ENCODE assay signal across 16 mouse cellular contexts in the genomic region with DNA sequence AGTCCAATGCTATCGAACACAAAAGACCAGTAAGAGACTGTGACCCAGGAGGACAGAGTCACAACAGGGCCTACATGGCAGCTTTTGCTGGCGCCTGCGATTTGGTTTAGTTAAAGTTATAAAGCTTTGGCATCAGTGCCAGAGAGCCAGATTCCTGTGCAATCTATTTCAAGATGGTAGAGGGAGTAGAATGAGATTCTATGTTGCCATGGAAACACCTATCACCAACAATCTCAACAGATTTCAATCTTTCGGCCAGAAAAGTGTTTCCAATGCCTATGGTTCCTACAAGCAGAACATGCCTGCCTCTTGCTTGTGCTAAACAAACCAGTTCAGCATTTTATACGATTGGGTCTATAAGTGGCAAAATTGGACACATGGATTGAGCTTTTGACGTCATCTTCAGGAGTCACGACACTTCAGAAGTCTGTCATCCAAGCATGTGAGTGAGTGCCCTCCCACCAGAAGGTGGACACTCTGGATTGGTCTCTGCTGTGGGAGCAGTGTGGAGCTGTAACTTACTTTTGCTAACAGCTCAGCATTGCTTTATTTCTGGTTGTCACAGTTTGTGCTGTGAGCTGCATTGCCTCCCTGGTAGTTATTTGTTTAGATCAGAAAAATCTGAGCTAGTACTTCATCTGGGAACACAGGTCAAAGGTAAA. TPM values are rescaled to one million over a fixed set of nuclear protein-coding genes. Genes with fewer than 3 reads are reported as not detected.
DNase-seq lines count a peak whose midpoint lies in the region; ATAC-seq and TF ChIP-seq lines count a peak whose summit lies in the region.
"Had no signal": no experiment of that assay in that cellular context is flagged by ENCODE, and none has a peak within 500 bp of the region (broad histone marks: within the 10 kb centered on the region; RNA-seq: fewer than 3 reads in every experiment).

No protein-coding gene starts in this region.

- H3K4me2 ChIP-seq in forebrain, postnatal 0 days (ENCODE audit: low read depth): no peak overlapping the region
- no peak overlapping the region for H3K4me2 ChIP-seq in forebrain, embryonic 11.5 days (ENCODE audit: low read depth, low read length, severe bottlenecking)
- no peak overlapping the region for H3K4me2 ChIP-seq in lung, postnatal 0 days (replicated peaks; ENCODE audit: low read depth, low read length)
- H3K4me2 ChIP-seq: embryonic facial prominence, embryonic 13.5 days; kidney, embryonic 15.5 days; neural tube, embryonic 12.5 days had no signal

- H3K36me3 ChIP-seq in forebrain, postnatal 0 days (ENCODE audit: insufficient read depth): no peaks in the 10 kb centered on the region
- H3K36me3 ChIP-seq in forebrain, embryonic 11.5 days (ENCODE audit: control insufficient read depth, insufficient read depth, low read length): no peaks in the 10 kb centered on the region
- H3K36me3 ChIP-seq in lung, postnatal 0 days (ENCODE audit: insufficient read depth, low read length): no peaks in the 10 kb centered on the region
- H3K36me3 ChIP-seq: embryonic facial prominence, embryonic 13.5 days; kidney, embryonic 15.5 days; neural tube, embryonic 12.5 days had no signal

- WGBS in forebrain, postnatal 0 days: 67% methylated on average over 7 of the region's 7 CpGs
- 93% methylated on average over 7 of the region's 7 CpGs for WGBS in forebrain, embryonic 11.5 days
- WGBS in lung, postnatal 0 days: 77% methylated on average over 7 of the region's 7 CpGs

- H3K9me3 ChIP-seq in forebrain, postnatal 0 days (ENCODE audit: low read length): no peaks in the 10 kb centered on the region
- H3K9me3 ChIP-seq in forebrain, embryonic 11.5 days (ENCODE audit: control insufficient read depth, low read length): no peaks in the 10 kb centered on the region
- H3K9me3 ChIP-seq in lung, postnatal 0 days (ENCODE audit: low read length): no peaks in the 10 kb centered on the region
- H3K9me3 ChIP-seq: embryonic facial prominence, embryonic 13.5 days; kidney, embryonic 15.5 days; neural tube, embryonic 12.5 days had no signal

- no peak overlapping the region for H3K9ac ChIP-seq in forebrain, postnatal 0 days
- no peak overlapping the region for H3K9ac ChIP-seq in forebrain, embryonic 11.5 days (ENCODE audit: low read length)
- no peak overlapping the region for H3K9ac ChIP-seq in lung, postnatal 0 days (replicated peaks; ENCODE audit: low read depth)
- H3K9ac ChIP-seq: embryonic facial prominence, embryonic 13.5 days; kidney, embryonic 15.5 days; neural tube, embryonic 12.5 days had no signal

- no peaks in the 10 kb centered on the region for H3K4me1 ChIP-seq in forebrain, postnatal 0 days (ENCODE audit: insufficient read depth)
- no peaks in the 10 kb centered on the region for H3K4me1 ChIP-seq in forebrain, embryonic 11.5 days (replicated peaks; ENCODE audit: control insufficient read depth, insufficient read depth, low read length)
- H3K4me1 ChIP-seq in lung, postnatal 0 days (ENCODE audit: insufficient read depth, low read depth, low read length): no peaks in the 10 kb centered on the region
- H3K4me1 ChIP-seq: embryonic facial prominence, embryonic 13.5 days; kidney, embryonic 15.5 days; neural tube, embryonic 12.5 days had no signal

- ATAC-seq in forebrain, postnatal 0 days: peak; percentile 82
- no peak for ATAC-seq in forebrain, embryonic 11.5 days (replicated peaks; ENCODE audit: low FRiP score)
- ATAC-seq in lung, postnatal 0 days: 0 out of 2 replicates have a peak, but pooled peaks have one; percentile 11
- no peak for ATAC-seq in megakaryocyte, adult 5-6 weeks (ENCODE audit: poor library complexity, severe bottlenecking)

- no peak for TF ChIP-seq CTCF in forebrain, postnatal 0 days (IDR thresholded peaks at IDR 0.05; ENCODE audit: low read depth)
- TF ChIP-seq CTCF in lung, postnatal 0 days (IDR thresholded peaks at IDR 0.05): no peak
- no peak for TF ChIP-seq CTCF in brain, embryonic 14.5 days (IDR thresholded peaks at IDR 0.05; ENCODE audit: borderline replicate concordance, extremely low read depth, insufficient read depth, insufficient read length)

- peak overlapping the region; percentile 69 for H3K27ac ChIP-seq in forebrain, postnatal 0 days (ENCODE audit: low read depth, low read length)
- no peak overlapping the region for H3K27ac ChIP-seq in forebrain, embryonic 11.5 days (ENCODE audit: low read depth, low read length)
- H3K27ac ChIP-seq in lung, postnatal 0 days (ENCODE audit: low read length): no peak overlapping the region
- H3K27ac ChIP-seq: embryonic facial prominence, embryonic 13.5 days; kidney, embryonic 15.5 days; neural tube, embryonic 12.5 days had no signal

- H3K27me3 ChIP-seq in forebrain, postnatal 0 days (ENCODE audit: insufficient read depth, low read length): no peaks in the 10 kb centered on the region
- no peaks in the 10 kb centered on the region for H3K27me3 ChIP-seq in forebrain, embryonic 11.5 days (ENCODE audit: control insufficient read depth, insufficient read depth, low read length)
- H3K27me3 ChIP-seq in lung, postnatal 0 days (replicated peaks; ENCODE audit: insufficient read depth, low read length): no peaks in the 10 kb centered on the region
- H3K27me3 ChIP-seq: embryonic facial prominence, embryonic 13.5 days; kidney, embryonic 15.5 days; neural tube, embryonic 12.5 days had no signal

- TF ChIP-seq POLR2A in brain, embryonic 14.5 days (IDR thresholded peaks at IDR 0.05; ENCODE audit: borderline replicate concordance, extremely low read depth, insufficient read depth, insufficient read length, poor library complexity, severe bottlenecking): no peak

- DNase-seq in forebrain, postnatal 0 days: peak; percentile 77
- no peak for DNase-seq in forebrain, embryonic 11.5 days (ENCODE audit: low spot score)
- DNase-seq in lung, postnatal 0 days (ENCODE audit: low spot score): no peak
- DNase-seq in lung, adult 18-20 months: no peak
- DNase-seq in brain, embryonic 14.5 days (ENCODE audit: low read depth): peak; percentile 55
- peak; percentile 54 for DNase-seq in layer of hippocampus, adult 9-11 months
- DNase-seq: cerebellum, adult 18-20 months; gastrocnemius, postnatal 14 days; heart, postnatal 36 days; thymus, postnatal 36 days had no signal

- TF ChIP-seq EP300 in lung, postnatal 0 days (IDR thresholded peaks at IDR 0.05): no peak

- H3K4me3 ChIP-seq in forebrain, postnatal 0 days (ENCODE audit: low read depth, low read length): no peak overlapping the region
- H3K4me3 ChIP-seq in forebrain, embryonic 11.5 days (ENCODE audit: low read depth, low read length): no peak overlapping the region
- H3K4me3 ChIP-seq in lung, postnatal 0 days (ENCODE audit: low read depth, low read length): no peak overlapping the region
- H3K4me3 ChIP-seq: embryonic facial prominence, embryonic 13.5 days; kidney, embryonic 15.5 days; neural tube, embryonic 12.5 days had no signal

RNA-seq across cellular contexts. Expression of a gene that starts 15.2 kb away (rescaled TPM):
- not detected in 2 replicates for total RNA-seq in forebrain, postnatal 0 days (2014; rRNA removed)
- polyA plus RNA-seq in forebrain, postnatal 0 days (2015; fragmentation: Nextera tagmentation; extraction: Ambion mirVana): not detected in 2 replicates
- not detected in 2 replicates for polyA plus RNA-seq in forebrain, embryonic 11.5 days (2014; fragmentation: Nextera tagmentation; extraction: Ambion mirVana)
- 0.33 and 0.82 TPM in 2 replicates for polyA plus RNA-seq in lung, postnatal 0 days (2015; fragmentation: Nextera tagmentation; extraction: Ambion mirVana)
- not detected in 2 replicates for polyA plus RNA-seq in brain, embryonic 14.5 days (2012; rRNA removed)
- not detected in 2 replicates for total RNA-seq in megakaryocyte, adult 5-6 weeks (2015)
- not detected in 2 replicates for total RNA-seq in megakaryocyte, adult 5-6 weeks (2017)
- total RNA-seq: common myeloid progenitor, adult 5-6 weeks; gastrocnemius, postnatal 14 days; heart, postnatal 36 days; layer of hippocampus, postnatal 25 days had no signal
- polyA plus RNA-seq: embryonic facial prominence, embryonic 13.5 days; neural tube, embryonic 12.5 days had no signal

RNA-seq across cellular contexts. Expression of a gene that starts 22.4 kb away (rescaled TPM):
- 47.6 and 65.3 TPM in 2 replicates for total RNA-seq in forebrain, postnatal 0 days (2014; rRNA removed)
- polyA plus RNA-seq in forebrain, postnatal 0 days (2015; fragmentation: Nextera tagmentation; extraction: Ambion mirVana): 60.2 and 61.5 TPM in 2 replicates
- polyA plus RNA-seq in forebrain, embryonic 11.5 days (2014; fragmentation: Nextera tagmentation; extraction: Ambion mirVana): 35.6 and 40.8 TPM in 2 replicates
- polyA plus RNA-seq in lung, postnatal 0 days (2015; fragmentation: Nextera tagmentation; extraction: Ambion mirVana): 71.7 and 76.3 TPM in 2 replicates
- 39.4 and 40.8 TPM in 2 replicates for polyA plus RNA-seq in brain, embryonic 14.5 days (2012; rRNA removed)
- total RNA-seq in megakaryocyte, adult 5-6 weeks (2015): 73.0 and 82.7 TPM in 2 replicates
- total RNA-seq in megakaryocyte, adult 5-6 weeks (2017): 59.2 and 61.3 TPM in 2 replicates

RNA-seq across cellular contexts. Expression of a gene that starts 38.3 kb away (rescaled TPM):
- 17.9 and 20.4 TPM in 2 replicates for total RNA-seq in forebrain, postnatal 0 days (2014; rRNA removed)
- 40.5 and 43.8 TPM in 2 replicates for polyA plus RNA-seq in forebrain, postnatal 0 days (2015; fragmentation: Nextera tagmentation; extraction: Ambion mirVana)
- polyA plus RNA-seq in forebrain, embryonic 11.5 days (2014; fragmentation: Nextera tagmentation; extraction: Ambion mirVana): 23.7 and 27.2 TPM in 2 replicates
- polyA plus RNA-seq in lung, postnatal 0 days (2015; fragmentation: Nextera tagmentation; extraction: Ambion mirVana): 44.6 and 51.3 TPM in 2 replicates
- polyA plus RNA-seq in brain, embryonic 14.5 days (2012; rRNA removed): 15.9 and 19.9 TPM in 2 replicates
- total RNA-seq in megakaryocyte, adult 5-6 weeks (2015): 17.1 and 23.3 TPM in 2 replicates
- total RNA-seq in megakaryocyte, adult 5-6 weeks (2017): 8.6 and 15.3 TPM in 2 replicates

RNA-seq across cellular contexts. Expression of a gene that starts 38.4 kb away (rescaled TPM):
- 12.4 and 14.7 TPM in 2 replicates for total RNA-seq in forebrain, postnatal 0 days (2014; rRNA removed)
- polyA plus RNA-seq in forebrain, postnatal 0 days (2015; fragmentation: Nextera tagmentation; extraction: Ambion mirVana): 27.9 and 36.4 TPM in 2 replicates
- 90.5 and 99.5 TPM in 2 replicates for polyA plus RNA-seq in forebrain, embryonic 11.5 days (2014; fragmentation: Nextera tagmentation; extraction: Ambion mirVana)
- polyA plus RNA-seq in lung, postnatal 0 days (2015; fragmentation: Nextera tagmentation; extraction: Ambion mirVana): 37.8 and 41.3 TPM in 2 replicates
- polyA plus RNA-seq in brain, embryonic 14.5 days (2012; rRNA removed): 33.9 and 34.8 TPM in 2 replicates
- 11.0 and 14.4 TPM in 2 replicates for total RNA-seq in megakaryocyte, adult 5-6 weeks (2015)
- total RNA-seq in megakaryocyte, adult 5-6 weeks (2017): 3.2 and 16.3 TPM in 2 replicates

Comparison
In these comparisons a context has a peak if more than half of its experiments do, and no peak if none do; other contexts are left out.
1. ATAC-seq: peak in forebrain, postnatal 0 days (single experiment) and lung, postnatal 0 days (single experiment); none in forebrain, embryonic 11.5 days (single experiment) and megakaryocyte, adult 5-6 weeks (single experiment).
2. DNase-seq: peak in forebrain, postnatal 0 days (single experiment), brain, embryonic 14.5 days (single experiment) and layer of hippocampus, adult 9-11 months (single experiment); none in forebrain, embryonic 11.5 days (single experiment), lung, postnatal 0 days (single experiment) and lung, adult 18-20 months (0 of 2).